Mouse (Mus musculus): ENCODE results near the gene Cisd1. TPM values are rescaled to one million over a fixed set of nuclear protein-coding genes. Genes with fewer than 3 reads are reported as not detected.

Cisd1 gene
- polyA plus RNA-seq, 1 experiment from 2014 or later = 261 TPM

GRCm38 (mm10) chr10:71292254-71292653, 52.5 kb downstream of the Cisd1 start:
- H3K9ac ChIP-seq (replicated peaks) = no peak overlapping the region
- TF ChIP-seq CTCF (IDR thresholded peaks at IDR 0.05; ENCODE audit: low read depth) (no peak), EP300 (IDR thresholded peaks at IDR 0.05; ENCODE audit: low read depth) (no peak)
- no peaks in the 10 kb centered on the region for H3K27me3 ChIP-seq (ENCODE audit: insufficient read depth, low read length)
- peak; percentile 43 for ATAC-seq
- no peak overlapping the region for H3K27ac ChIP-seq (ENCODE audit: low read depth)
- WGBS (ENCODE audit: insufficient replicate concordance) = 22% methylated on average over 3 of the region's 11 CpGs
- no peaks in the 10 kb centered on the region for H3K36me3 ChIP-seq (replicated peaks; ENCODE audit: insufficient read depth, low read length)
- H3K4me3 ChIP-seq (ENCODE audit: low read depth, low read length) = no peak overlapping the region
- H3K4me1 ChIP-seq (ENCODE audit: insufficient read depth) = peaks cover 11% of the 10 kb centered on the region
- H3K4me2 ChIP-seq (ENCODE audit: low read depth, low read length) = peak overlapping the region; percentile 48
- no peaks in the 10 kb centered on the region for H3K9me3 ChIP-seq (ENCODE audit: low read length)
- peak; percentile 36 for DNase-seq

DNA sequence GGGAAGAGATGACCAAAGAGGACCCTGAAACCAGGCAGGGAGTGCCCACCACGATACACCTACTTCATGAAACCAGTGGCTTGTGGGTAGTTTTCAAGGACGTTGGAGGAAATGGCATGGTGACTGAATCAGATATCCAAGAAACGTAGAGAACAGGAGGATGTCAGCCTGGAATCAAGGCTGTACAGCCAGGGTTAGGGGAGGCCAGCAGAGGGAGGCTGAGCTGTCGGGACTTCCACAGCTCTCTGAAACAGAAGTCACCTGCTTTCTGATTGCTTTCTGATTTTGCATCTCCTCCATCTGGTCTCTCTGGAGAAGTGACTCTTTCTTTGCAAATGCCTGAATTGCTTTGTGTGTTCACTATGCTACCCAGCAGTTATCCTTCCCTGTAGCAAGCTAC, 53.0 kb downstream of the Cisd1 start:
- no peaks in the 10 kb centered on the region for H3K36me3 ChIP-seq (replicated peaks; ENCODE audit: insufficient read depth, low read length)
- H3K4me2 ChIP-seq (ENCODE audit: low read depth, low read length) = peak overlapping the region; percentile 48
- H3K27me3 ChIP-seq (ENCODE audit: insufficient read depth, low read length) = no peaks in the 10 kb centered on the region
- H3K9ac ChIP-seq (replicated peaks) = no peak overlapping the region
- TF ChIP-seq CTCF (IDR thresholded peaks at IDR 0.05; ENCODE audit: low read depth) (0 out of 2 replicates have a peak, but pooled peaks have one; percentile 4), EP300 (IDR thresholded peaks at IDR 0.05; ENCODE audit: low read depth) (no peak)
- H3K4me3 ChIP-seq (ENCODE audit: low read depth, low read length) = no peak overlapping the region
- peak overlapping the region; percentile 62; the same call in 1 of the 2 replicates for H3K27ac ChIP-seq (ENCODE audit: low read depth)
- WGBS (ENCODE audit: insufficient replicate concordance) = 8% methylated on average over 4 of the region's 4 CpGs
- no peaks in the 10 kb centered on the region for H3K9me3 ChIP-seq (ENCODE audit: low read length)
- no peak for DNase-seq
- peak; percentile 33; the same call in 1 of the 2 replicates for ATAC-seq
- peaks cover 11% of the 10 kb centered on the region for H3K4me1 ChIP-seq (ENCODE audit: insufficient read depth)

DNA sequence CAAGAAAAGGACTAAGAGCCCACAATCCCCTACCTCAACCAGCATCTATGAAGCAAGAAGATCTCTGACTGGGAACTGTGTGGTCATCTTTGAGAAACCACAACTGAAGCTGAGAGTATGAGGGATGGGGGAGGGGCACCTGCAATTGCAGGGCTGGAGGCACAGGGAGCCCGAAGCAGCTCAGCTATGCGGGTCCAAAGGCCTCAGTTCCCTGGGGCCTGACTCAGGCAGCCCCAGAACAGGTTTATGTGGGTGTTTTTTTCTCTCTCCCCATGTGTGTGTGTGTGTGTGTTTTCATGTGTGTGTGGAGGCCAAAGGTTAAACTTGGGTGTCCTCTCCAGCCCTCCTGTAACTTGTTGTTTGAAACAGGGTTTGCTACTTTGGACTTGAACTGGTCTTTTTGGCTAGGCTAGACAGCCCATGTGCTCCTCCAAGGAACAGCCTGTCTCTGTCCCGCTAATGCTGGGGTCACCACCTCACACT, 53.5 kb downstream of the Cisd1 start:
- peak; percentile 92 for ATAC-seq
- TF ChIP-seq EP300 (IDR thresholded peaks at IDR 0.05; ENCODE audit: low read depth) = no peak
- TF ChIP-seq CTCF (IDR thresholded peaks at IDR 0.05; ENCODE audit: low read depth) = no peak
- Histone ChIP-seq H3K27ac (ENCODE audit: low read depth) (peak overlapping the region; percentile 62; the same call in 1 of the 2 replicates), H3K36me3 (replicated peaks; ENCODE audit: insufficient read depth, low read length) (no peaks in the 10 kb centered on the region), H3K4me3 (ENCODE audit: low read depth, low read length) (no peak overlapping the region), H3K9ac (replicated peaks) (no peak overlapping the region), H3K9me3 (ENCODE audit: low read length) (no peaks in the 10 kb centered on the region), H3K27me3 (ENCODE audit: insufficient read depth, low read length) (no peaks in the 10 kb centered on the region), H3K4me1 (ENCODE audit: insufficient read depth) (peaks cover 11% of the 10 kb centered on the region), H3K4me2 (ENCODE audit: low read depth, low read length) (no peak overlapping the region)
- 15% methylated on average over 3 of the region's 3 CpGs for WGBS (ENCODE audit: insufficient replicate concordance)
- DNase-seq = peak; percentile 54

- 4% methylated on average over 49 of the region's 50 CpGs for WGBS (ENCODE audit: insufficient replicate concordance)
- Histone ChIP-seq H3K36me3 (replicated peaks; ENCODE audit: insufficient read depth, low read length) (no peaks in the 10 kb centered on the region), H3K4me2 (ENCODE audit: low read depth, low read length) (peak within 1 kb of the TSS; percentile 76), H3K27me3 (ENCODE audit: insufficient read depth, low read length) (no peaks in the 10 kb centered on the region), H3K4me1 (ENCODE audit: insufficient read depth) (peaks cover 4% of the 10 kb centered on the region; the same call in 1 of the 2 replicates), H3K27ac (ENCODE audit: low read depth) (no peak within 1 kb of the TSS), H3K4me3 (ENCODE audit: low read depth, low read length) (peak within 1 kb of the TSS; percentile 87), H3K9me3 (ENCODE audit: low read length) (no peaks in the 10 kb centered on the region), H3K9ac (replicated peaks) (peak within 1 kb of the TSS; percentile 74)
- ATAC-seq = peak; percentile 89
- peak; percentile 83 for DNase-seq
- TF ChIP-seq CTCF (IDR thresholded peaks at IDR 0.05; ENCODE audit: low read depth) = no peak
- TF ChIP-seq EP300 (IDR thresholded peaks at IDR 0.05; ENCODE audit: low read depth) = no peak
These were observed 59.6 kb downstream of the Cisd1 start, which contains the start of gene Ube2d1 for GRCm38 (mm10) chr10:71285126-71285580. Gene Ube2d1, minus strand, starts transcription at chr10:71285262.

DNA sequence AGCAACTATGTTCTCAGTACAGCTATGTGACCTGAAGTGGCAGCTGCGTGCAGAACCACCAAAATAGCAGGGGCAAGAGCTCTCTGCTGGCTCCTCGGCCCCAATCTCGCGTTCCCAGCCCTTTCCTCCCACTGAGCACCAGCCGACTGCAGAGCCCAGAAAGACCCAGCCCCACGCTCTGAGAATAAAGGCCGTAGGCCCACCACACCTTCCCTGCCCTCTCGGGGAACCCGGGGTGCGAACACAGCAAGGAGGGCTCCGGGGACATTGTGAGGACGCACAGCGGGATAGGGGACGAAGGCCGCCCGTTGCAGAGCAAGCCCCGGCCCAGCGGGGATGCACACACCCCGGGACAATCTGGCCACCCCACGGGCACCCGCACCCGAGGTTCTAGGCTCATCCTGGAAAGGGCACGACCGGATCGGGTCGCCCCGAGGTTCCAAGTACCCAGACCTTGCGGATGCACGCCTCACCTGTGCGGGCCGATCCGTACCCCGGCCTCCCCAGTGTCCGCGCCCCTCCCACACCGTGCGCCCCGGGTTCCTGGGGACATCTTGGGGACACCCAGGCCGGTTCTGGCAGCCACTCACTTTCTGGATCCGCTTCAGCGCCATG, 60.1 kb downstream of the Cisd1 start:
- no peak for TF ChIP-seq CTCF (IDR thresholded peaks at IDR 0.05; ENCODE audit: low read depth)
- ATAC-seq (peak; percentile 66), DNase-seq (no peak)
- Histone ChIP-seq H3K9ac (replicated peaks) (peak overlapping the region; percentile 74), H3K4me1 (ENCODE audit: insufficient read depth) (peaks cover 4% of the 10 kb centered on the region; the same call in 1 of the 2 replicates), H3K9me3 (ENCODE audit: low read length) (no peaks in the 10 kb centered on the region), H3K36me3 (replicated peaks; ENCODE audit: insufficient read depth, low read length) (no peaks in the 10 kb centered on the region), H3K27ac (ENCODE audit: low read depth) (no peak overlapping the region), H3K4me3 (ENCODE audit: low read depth, low read length) (peak overlapping the region; percentile 87), H3K4me2 (ENCODE audit: low read depth, low read length) (peak overlapping the region; percentile 76), H3K27me3 (ENCODE audit: insufficient read depth, low read length) (no peaks in the 10 kb centered on the region)
- under 1% methylated on average over 38 of the region's 41 CpGs for WGBS (ENCODE audit: insufficient replicate concordance)

- TF ChIP-seq CTCF (IDR thresholded peaks at IDR 0.05; ENCODE audit: low read depth) (no peak), EP300 (IDR thresholded peaks at IDR 0.05; ENCODE audit: low read depth) (no peak)
- Histone ChIP-seq H3K27me3 (ENCODE audit: insufficient read depth, low read length) (no peaks in the 10 kb centered on the region), H3K36me3 (replicated peaks; ENCODE audit: insufficient read depth, low read length) (no peaks in the 10 kb centered on the region), H3K27ac (ENCODE audit: low read depth) (no peak overlapping the region), H3K9ac (replicated peaks) (no peak overlapping the region; the same call in 1 of the 2 replicates), H3K4me3 (ENCODE audit: low read depth, low read length) (peak overlapping the region; percentile 87), H3K4me1 (ENCODE audit: insufficient read depth) (peaks cover 4% of the 10 kb centered on the region; the same call in 1 of the 2 replicates), H3K4me2 (ENCODE audit: low read depth, low read length) (peak overlapping the region; percentile 76), H3K9me3 (ENCODE audit: low read length) (no peaks in the 10 kb centered on the region)
- WGBS (ENCODE audit: insufficient replicate concordance) = 27% methylated on average over 8 of the region's 8 CpGs
- no peak for ATAC-seq
- DNase-seq = no peak
These were observed 60.6 kb downstream of the Cisd1 start for GRCm38 (mm10) chr10:71284131-71284510.

Other genes with a start within 250 kb of the Cisd1 start
- gene Bicc1, start 185.3 kb downstream of the Cisd1 start, polyA plus RNA-seq (2015; fragmentation: Nextera tagmentation; extraction: Ambion mirVana) = 2.9 and 3.0 TPM in 2 replicates
- 33.4 and 36.9 TPM in 2 replicates for gene Tfam, start 106.7 kb downstream of the Cisd1 start, polyA plus RNA-seq (2015; fragmentation: Nextera tagmentation; extraction: Ambion mirVana)
- gene Ube2d1, start 59.7 kb downstream of the Cisd1 start, polyA plus RNA-seq (2015; fragmentation: Nextera tagmentation; extraction: Ambion mirVana) = 6.9 and 8.8 TPM in 2 replicates
- gene Ipmk, start 2.8 kb upstream of the Cisd1 start, polyA plus RNA-seq (2015; fragmentation: Nextera tagmentation; extraction: Ambion mirVana) = 9.4 and 10.9 TPM in 2 replicates